Mouse (Mus musculus) B cell, adult 2 months (primary cell): ENCODE data around the gene Arhgap23.
A peak's percentile ranks its signal among the peaks of the same experiment; 100 is the strongest.

Experiments
- DNase-seq, 2 experiments: peaks; one replicate each; pipeline ENCODE4 v3.0.0; 2022

The Arhgap23 gene

DNA sequence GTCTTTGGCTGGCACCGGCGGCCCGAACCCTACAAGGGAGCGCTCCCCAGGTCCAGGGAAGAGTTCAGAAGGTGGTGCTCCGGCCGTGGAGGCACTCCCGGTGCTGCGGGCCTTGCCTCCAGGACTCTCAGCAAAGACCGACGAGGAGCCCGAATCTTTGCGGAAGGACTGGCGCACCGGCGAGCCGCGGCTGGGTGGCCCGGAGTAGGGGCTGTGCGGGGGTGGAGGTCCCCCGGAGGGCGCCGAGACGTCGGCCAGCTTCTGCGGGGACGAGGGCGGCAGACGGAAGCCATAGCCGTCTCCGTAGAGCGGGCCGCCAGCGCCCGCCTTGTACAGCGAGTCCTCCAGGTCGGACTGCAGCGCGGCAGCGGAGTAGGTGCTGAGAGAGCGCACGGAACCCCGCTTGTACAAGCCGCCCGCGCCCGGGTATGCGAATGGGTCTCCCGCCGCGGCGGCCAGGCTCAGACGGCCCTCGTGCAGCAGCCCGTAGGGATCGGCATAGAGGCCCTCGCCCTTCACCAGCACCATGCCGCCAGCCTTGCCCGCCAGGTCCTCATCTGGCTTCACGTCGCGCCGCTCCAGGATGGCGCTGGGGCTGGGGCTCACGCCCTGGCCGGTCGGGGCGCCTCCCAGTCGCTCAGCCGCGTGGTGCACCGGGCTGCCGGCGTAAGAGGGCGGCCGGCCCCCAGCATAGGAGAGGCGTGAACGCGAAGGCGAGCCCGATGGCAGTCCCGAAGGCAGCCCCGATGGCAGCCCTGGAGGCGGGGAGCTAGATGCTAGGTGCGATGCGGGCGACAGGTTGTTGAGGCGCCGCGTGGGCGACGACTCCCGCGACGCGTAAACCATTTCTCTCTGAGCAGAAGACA lies 119.3 kb downstream of the Arhgap23 start:
- peak; percentile 42 to 54 for DNase-seq

DNA sequence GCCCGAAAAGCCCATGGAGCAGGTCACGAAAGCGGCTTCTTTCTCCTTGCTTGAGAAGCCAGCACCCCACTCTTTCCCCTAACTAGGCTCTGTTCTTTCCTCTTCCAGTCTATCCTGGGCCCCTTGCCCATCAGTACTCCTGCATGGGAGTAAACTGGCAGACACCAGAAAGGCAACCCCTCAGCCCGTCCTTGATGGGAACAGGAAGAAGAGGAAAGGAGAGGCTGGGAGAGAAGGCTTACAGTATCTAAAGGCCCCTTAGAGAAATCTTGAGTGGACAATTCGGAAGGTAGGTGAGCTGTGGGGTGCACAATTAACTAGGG lies 119.9 kb downstream of the Arhgap23 start:
- no peak for DNase-seq

DNA sequence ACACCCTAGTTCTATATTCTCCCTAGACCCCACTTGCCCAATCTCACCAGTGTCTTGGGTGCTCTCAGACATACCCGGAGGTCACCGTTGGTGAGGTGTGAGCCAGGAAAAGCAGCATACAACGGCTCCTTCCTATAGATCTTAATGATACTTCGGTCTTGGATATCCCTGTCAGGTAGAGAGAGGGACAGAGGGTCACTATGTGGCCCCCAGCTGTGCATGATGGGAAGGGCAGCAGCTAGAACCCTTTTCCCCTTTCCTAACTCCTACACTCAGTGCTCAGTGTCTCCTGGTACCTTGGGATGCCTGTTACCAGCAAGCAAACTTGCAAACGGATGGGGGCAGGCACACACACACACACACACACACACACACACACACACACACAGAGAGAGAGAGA lies 120.3 kb downstream of the Arhgap23 start:
- DNase-seq = no peak

DNA sequence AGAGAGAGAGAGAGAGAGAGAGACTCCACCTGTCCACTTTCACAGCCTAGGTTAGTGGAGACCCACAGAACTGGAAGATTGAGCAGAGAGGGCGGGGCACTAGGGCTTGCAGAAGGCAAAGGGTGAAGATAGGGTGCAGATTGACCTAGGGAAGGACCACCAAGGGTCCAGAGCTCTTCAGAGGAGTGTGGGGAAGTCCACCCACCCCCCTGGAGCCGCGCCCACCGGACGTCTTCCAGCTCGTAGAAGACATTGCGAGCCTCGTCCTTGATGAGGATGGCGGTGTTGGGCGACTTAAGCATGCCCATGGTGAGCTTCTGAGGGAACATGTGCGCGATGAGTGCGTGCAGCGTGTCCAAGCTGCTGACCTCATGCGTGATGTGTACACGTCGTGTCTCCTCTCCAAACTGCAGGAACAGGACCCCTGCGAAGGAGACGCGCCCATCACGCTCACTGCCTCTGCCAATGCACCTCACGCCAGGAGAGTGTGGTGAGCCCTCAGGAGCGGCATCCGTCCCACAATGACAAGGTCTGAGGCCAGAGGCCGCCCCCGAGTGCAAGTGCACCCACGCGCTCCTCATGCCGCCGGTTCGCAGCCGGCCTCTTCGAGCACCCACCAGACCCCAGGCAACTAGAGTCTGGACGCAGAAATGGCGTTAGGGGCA lies 120.9 kb downstream of the Arhgap23 start:
- no peak for DNase-seq

DNA sequence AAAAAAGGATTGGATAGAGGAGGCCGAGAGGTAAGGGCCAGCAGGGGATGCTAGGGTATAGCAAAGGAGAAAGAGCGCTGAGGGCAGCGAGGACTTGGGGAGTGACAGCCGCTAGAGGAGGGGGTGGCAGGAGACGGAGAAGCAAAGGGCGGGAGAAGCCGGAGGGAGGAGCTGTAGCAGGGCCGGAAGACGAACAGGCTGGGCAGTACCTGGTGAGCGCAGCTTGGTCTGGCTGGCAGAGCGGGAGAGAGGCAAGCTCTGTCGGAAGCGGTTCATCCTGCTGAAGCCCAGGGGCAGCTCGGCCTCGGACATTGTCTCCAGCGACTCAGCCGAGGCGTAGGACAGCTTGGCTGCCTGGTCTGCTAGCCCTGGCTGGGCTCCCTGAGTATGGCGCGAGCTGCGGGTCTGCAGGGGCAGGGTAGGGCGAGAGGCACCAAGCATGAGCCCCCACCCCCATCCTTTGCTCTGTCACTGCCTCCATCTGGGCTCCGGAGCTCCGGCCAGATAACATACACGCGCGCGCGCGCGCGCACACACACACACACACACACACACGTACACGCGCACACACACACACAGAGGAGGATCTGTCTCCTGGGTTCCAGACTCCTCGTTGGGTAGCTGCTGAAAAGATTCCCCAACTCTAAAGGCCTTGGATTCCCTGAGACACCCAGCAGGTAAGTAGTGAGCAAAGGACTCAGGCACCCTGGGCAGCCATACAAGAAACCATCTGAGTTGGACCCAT lies 121.7 kb downstream of the Arhgap23 start:
- DNase-seq = peak in 1 of 2 experiments; percentile 15

DNA sequence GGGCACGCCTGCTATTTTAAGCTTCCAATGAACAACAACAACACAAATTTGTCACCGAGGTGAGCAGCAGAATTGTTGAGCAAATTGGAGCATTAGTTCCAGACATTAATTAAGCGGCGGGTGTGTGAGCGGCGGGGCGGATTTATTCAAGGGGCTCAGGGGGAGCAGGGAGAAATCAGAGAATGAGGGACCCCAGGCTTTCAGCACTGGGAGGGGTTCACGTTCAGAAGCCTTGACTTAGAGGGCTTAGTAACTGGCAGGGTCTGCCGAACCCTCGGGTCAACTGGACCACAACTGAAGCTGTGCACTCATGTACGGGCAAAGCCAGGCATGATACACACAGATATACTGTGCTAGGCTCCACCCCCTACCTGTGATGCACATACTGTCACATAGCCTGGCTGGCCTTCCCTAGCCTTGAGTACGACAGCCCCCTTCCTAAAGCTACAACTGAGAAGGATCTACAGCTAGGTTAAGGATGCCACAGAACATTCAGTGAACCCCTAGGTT lies 122.3 kb downstream of the Arhgap23 start:
- no peak for DNase-seq

DNA sequence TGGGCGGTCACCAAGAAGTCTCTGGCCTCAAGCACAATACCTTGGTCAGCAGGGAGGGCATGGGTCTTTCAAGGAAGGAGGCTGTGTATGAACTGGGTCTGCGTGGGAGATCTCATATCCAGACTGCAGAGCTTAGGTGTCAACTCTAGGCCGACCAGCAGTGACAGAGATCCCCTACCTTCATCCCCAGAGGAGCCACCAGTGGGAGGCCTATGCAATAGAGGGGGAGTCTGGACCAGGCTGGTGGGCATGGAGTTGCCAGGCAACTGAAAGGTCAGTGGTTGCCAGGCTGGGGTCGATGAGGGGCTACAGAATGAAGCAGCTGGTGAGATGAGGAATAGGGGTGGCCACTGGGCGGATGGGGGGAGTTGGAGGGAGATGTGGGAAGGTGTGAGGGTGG lies 124.3 kb downstream of the Arhgap23 start:
- no peak for DNase-seq

DNA sequence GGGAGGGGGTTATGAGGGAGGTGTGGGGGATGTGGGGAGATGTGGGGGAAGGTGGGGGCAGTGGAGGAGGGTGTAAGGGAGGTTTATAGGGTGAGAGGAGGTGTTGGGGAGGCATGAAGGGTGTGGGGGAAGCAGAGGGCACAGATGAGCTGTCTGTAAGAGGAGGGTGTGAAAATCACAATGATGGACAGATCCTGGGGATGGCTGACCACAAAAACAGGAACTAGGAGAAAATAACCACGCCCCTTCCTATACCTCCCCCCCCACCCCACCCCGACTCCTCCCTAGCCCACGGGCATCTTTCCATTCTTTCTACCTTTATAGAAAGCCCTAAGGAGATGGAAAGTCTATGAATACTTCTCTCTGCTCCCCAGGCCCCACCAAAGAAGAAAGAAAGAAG lies 124.8 kb downstream of the Arhgap23 start:
- no peak for DNase-seq

DNA sequence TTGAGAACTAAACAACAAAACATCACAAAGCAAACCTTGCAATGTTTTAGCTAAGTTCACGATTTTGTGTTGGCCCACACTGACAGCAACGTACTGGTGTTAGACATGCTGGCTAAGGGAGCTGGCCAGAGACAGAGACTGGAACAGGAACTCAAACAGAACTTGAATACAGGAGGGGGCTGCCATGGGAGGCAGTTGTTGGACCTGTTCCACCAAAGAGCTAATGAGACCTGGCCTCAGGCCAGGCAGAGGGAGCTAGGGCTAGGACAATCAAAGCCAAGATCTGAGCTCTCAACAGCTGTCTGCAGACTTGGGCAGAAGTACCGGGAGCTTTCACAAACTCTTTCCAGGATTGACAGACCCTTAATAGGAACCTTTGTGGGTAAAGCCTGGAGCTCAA lies 125.3 kb downstream of the Arhgap23 start:
- no peak for DNase-seq

DNA sequence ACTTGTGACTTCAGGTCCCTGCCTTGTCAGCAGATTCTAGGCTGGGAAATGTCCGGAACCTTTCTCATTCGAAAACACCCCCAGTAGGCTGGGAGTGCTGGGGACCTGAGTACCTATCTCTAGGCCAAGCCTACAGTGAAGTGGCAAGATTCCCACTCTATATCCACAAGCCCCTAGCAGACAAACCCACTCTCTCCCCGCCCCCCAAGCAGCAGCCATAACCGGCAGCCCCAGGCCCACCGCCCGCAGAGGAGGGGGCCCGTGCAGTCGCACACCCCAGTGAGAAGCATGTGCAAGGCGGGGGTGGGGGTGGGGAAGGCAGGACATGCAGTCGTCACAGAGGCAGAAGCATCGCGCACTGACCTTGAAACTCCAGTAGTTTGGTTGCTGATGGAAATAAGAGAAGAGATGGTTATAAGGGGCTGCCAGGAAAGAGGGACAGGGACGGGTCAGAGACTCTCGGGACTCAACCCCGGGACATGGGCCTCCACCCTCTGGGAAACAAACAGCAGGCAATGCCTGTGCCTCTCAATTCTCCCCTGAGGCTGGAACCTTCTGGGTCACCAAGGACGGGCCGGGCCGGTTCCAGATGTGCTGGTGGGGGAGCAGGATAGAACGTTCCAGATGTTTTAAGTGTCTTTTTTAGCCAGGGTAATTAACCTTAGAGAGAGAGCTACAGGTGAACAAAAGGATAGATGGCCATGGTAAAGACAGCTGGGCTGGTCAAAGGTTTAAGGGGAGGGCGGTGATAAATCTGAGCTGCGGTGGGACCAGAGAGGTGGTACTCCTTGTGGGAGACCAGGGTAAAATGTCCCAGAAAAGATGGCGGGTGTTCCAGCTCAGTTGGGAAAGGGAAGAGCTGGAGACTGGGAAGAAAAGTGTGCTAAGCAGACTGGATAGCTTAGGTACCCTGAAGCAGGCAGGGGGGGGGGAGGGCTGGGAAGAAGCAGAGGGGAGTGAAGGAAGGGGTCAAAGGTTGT lies 127.1 kb downstream of the Arhgap23 start:
- DNase-seq = no peak

DNA sequence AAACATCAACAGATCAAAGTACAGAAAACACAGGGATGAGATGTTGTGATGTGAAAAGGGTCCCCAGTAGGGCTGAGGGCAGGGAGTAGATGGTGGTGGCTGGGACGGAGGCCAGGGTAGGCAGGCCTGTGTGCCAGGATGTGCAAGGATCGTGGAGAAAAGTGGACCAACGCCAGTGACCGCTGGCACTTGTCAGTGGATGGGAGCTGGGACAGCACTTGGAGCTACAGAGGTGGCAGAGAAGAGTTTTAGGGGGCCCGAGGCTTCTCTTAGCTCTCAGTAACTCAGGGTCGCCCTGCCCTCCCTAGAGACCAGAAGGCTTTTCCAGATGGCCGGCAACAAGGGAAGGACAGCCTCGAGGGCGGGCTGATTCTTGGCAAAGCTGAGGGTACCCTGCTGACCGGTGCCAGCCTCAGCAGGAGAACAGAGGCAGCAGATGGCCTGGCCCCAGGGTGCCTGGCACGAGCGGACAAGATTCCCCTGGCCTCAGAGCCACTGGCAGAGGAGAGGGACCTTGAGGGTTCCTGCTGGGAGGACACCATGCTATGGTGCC lies 127.9 kb downstream of the Arhgap23 start:
- DNase-seq = no peak

DNA sequence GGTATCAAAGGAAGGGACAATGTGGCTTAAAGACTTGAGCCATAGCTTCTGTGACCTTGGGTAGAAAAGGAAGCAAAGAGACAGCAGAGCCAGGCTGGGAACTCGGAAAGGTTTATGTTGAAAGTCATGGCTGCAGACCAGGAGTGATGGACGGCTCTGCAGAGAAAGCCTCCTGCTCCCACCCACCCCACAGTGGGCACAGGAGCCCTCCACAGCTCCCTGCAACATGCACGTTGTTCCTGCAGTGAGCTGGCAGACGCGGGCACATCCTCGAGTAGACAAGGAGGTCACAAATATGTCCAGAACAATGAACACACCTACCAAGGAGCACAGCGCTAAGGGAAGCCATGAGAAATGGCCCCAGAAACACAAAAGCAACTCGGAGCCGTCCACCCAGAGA lies 128.6 kb downstream of the Arhgap23 start:
- DNase-seq = no peak

DNA sequence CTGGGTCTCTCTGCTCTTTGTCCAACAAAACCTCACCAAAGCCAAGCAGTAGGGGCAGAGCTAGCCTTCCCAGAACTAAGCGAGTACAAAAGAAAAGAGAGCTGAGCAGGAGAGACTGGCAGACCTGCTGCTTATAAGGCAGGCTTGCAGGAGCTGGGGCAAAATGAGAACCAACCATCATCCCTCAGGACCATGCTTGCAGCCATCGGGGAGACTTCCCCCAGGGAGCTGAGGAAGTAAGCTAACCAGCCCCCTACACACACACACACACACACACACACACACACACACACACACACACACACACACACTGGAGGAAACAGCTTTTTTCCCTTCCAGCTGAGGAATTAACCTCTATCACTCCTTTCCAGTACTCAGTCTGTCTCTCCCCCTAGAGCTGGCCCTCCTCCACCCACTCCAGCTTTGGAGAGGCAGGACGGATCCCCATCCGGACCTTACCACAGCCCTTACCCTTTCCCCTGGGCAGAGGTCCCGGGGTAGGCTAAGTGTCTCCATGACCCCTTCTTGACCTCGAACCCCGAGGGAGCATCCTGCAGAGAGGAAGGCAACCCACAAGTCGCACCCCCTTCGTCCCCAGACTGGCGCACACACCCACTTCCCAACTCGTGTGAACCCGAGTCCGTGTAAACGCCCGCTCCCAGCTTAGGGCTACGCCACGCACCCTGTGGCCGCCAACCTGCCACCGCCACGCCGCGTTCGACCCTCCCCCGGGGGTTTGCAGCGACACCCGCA lies 130.7 kb downstream of the Arhgap23 start:
- peak; percentile 35 to 37 for DNase-seq

DNA sequence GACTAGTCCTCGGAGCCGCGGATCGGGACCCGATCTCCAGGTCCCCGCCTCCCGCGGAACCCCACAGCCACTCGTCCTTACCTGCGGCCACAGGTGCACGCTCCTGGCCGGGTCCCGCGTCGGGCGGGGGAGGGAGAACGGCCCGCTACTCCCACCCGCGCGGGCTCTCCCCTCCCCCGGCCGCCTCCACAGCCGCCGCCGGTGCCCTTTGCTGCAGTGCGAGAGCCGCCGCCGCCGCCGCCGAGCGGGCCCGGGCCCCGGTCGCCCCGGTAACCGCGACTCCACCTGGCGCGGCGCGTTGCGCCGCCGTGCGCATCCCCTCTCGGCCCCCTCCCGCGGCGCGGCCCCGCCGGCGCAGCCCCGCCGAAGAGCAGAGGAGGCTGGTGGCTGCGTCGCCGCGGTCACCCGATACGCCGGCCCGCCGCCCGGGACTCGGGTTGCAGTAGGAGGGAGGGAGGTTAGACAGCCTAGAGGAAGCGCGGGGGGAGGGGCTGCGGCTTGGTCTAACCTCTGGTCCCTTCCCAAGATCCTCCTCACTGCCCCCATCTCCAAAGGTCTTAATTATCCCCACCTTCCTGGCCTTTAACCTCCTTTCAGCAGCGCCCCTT lies 131.6 kb downstream of the Arhgap23 start:
- DNase-seq = peak; percentile 35 to 36

DNA sequence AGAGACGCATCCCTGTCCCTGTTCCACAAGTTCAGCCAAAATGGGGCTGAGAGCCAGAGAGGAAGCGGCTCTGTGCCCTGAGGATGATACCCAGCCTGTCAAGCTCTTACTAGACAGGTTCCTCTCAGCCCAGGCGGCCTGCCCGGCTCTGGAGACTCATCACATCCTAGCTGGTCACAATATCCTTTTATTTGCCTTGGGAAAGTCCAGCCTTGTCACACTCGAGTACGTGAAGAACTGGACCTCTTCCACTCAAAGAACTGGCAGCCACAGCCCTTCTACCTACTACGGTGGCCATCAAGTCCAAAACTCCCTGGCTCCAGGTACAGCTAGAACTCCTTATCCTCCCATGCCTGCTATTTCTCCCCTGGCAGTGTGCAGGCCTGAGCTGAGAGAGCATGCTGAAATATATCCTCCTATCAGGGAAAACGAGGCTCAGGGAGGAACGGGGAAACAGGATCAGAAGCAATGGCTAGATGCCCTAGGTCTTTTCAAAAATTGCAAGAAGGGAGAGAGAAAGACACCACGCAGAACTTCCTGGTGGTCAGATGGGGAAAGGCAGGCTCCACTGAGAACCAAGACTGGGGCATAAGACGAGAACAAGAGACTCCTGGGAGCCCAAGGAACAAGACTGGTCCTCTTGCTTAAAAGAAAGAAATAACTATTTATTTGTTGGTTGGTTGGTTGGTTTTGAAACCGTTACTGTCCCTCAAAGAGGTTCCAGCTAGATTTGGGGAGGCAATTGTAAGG lies 132.8 kb downstream of the Arhgap23 start:
- no peak for DNase-seq

DNA sequence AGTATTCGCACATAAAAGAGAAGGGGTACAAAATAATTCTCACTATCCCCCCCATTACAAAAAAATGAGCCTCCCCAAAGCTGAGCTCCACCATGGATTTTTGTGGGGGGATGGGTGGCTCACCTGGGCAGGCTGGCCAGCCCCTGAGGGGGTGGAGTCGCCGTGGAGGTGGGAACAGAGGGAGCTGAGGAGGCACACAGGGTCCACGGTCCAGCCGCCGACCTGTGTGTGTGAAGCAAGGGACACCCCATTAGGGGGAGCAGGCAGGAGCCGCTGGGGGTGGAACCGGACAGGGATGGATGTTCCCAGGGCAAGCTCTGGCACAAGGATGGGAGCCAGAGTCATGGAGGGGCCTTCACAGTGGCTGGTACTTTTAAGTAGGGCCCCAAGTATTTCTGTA lies 133.4 kb downstream of the Arhgap23 start:
- no peak for DNase-seq
